Mouse (Mus musculus) kidney, postnatal 10 days (tissue): ENCODE measurements at regions not wholly inside any gene's neighbourhood (a gene's known extent, or its start where the extent isn't known, plus 50 kb on each side); places are given as distances from the start of the nearest gene placed in this dataset.

ENCODE experiments used
- DNase-seq: peaks from one replicate; pipeline ENCODE4 v3.0.0; 2021; ENCODE audit warnings: mixed read lengths

DNA sequence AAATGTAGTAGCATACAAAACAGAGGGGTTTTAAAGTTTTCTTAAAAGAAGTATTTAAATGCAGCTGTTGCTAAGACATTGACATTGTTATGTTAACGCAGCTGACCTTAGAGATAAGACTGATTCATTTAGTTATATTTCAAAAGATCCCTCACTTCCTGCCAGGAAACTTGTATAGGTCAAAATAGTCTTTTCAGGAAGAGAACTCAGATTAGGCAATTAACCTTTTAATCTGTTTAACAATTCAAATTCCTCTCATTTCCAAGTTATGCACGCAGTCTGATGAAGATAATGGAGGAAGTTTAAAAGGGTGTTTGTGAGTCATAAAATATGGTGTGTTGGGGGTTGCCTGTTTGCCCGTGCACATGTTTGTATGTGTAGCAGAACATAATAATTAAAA, 448.5 kb downstream of the Tmtc2 start:
- DNase-seq: peak; percentile 12

DNA sequence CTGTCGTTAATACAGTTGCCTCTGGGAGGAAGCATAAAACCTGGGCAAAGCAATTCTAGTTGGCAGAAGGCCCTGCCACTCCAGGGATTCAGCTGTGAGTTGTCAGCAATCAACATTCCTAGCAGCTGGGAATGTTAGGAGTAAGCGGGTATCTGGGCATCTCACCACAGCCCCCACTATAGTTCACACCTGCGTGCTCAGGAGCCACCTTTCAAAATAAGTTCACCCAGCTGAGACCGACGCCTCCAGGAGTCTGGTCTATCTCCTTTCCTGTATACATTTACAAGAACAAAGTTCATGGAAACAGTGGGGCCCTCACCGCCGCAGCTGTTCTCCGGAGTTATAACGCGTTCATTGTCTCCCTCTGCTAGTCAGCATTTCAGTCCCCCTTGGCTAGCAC, 454.0 kb downstream of the Tmtc2 start:
- no peak for DNase-seq

DNA sequence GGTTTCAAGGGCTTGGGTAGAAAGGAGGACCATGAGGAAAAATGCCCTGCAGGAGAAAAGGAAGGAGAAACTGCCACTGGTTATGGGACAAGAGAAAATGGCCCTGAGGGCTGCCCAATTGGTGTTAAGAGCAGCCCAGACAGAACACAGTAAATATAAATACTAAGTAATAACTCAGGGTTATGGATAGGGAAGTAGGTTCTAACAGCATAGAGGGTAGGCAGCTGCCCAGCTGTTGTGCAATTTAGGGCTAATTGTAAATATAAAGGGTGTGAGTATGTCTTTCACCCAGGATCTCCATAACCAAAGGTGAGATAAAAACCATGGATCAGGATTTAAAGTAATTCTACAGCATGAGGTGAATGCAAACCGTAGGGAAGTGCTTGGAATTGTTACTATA, 458.1 kb downstream of the Tmtc2 start:
- DNase-seq: no peak

DNA sequence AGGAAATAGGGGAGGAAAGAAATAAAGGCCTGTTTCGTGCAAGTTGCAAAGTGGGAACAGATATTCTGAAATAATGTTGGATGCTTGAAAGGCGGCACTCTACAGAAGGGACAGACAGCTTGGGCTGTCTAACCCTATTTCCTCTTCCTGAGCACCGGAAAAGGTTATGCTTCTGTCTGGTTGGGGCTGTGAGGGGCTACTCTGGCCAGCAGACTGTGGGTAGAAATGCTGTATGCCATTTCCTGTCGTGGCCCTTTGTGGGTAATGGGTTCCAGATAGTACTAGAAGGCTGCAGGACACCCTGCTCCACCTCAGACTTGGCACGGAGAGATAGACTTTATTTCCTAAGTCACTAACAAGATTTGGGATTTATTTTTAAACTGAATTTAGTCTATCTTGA, 459.3 kb downstream of the Tmtc2 start:
- no peak for DNase-seq

DNA sequence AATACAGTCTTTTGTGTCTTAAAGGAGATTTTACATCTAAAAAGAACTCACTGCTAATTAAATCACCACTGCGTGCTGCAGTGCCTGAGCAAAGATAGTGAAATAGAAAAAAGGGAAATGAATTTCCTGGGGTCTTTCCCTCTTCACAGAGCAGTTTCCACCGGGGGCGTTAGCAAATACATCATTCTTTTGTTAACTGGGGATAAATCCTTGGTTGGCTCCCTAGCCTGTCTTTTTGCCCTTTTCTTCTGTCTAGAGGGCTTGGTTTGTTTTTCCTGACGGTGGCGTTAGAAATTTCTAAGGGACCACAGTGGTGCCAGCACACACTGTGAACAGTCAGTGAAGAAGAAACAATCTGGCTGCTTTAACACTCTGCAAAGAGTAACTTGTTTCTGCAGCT, 464.0 kb downstream of the Tmtc2 start:
- DNase-seq: no peak

DNA sequence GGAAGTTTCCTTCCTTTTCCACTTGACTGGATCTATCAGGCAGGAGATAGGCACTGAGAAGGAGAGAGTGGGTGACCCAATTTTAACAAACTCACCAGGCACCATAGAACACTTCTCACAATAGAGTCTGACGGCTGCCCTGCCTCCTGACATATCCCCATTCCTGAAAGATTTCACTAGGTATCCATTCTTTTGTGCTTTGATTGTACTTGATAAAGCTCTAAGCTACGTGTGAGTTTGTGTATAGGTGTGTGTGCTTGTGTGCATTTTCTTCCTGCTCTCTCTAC, 477.3 kb downstream of the Tmtc2 start:
- no peak for DNase-seq

DNA sequence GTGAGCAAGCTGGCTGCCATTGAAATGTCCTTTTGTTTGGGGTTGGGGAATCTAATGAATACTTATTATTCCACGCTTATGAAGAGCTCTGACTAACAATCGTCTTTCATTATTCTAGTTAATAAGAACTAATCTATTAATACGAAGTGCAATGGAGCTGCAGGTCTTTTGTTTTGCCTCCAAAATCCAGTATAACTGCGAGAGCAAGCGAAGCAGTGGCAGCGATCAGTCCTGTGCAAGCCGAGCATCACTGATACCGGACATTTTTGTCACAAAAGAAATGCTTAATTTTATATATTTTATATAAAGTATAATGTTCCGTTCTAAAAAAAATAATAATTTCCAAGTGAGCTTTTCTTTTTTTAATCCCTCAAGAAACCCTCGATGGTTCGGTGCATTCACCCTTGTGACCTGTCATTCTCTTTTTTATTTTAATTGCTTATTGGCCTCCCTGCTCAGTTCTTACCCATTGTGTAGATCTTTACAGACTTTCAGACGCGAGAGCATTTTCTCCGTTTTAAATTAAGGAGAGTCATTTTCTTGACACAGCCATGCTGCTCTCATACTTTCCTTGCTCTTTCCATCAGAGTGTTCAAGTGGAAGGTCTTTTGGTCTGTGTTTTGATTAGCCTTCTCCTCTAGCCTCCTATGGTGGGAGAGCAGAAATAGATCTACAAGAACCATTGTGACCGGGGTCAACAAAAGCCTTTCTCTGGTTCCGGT, 477.8 kb downstream of the Tmtc2 start:
- no peak for DNase-seq

DNA sequence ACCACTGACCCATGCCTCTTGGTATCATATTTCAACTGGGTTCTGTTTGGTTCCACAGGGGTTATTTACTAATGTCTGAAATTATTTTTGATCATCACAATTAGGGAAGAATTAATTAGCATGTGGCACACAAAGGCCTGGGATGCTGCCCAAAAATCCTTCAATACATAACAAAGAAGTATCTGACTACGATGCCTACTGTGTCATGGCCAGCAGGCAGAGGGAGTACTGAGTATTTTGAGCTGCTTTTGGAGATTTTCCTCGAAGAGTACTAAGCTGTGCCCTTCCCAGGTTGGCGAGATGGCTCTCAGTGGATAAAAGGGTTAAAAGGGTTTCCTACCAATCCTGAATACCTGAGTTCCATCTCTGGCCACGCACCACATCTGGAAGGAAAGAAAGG, 478.5 kb downstream of the Tmtc2 start:
- DNase-seq: no peak

DNA sequence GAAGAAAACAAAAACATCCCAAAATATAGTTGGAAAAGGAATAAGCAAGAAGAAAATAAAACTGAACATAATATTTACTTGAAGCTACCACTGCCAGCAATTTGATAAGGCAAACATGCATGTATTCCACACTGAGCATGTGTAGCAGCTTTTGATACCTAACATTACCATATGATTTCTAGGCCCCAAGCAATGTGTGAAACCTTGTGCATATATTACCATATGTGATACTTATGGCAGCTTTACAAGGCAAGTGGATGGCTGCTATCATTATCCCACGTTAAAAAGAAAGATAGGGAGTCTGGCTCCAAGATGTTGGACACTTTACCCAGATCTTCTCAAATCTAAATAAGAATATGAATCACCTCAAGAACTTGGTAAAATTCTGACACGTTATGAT, 497.4 kb downstream of the Tmtc2 start:
- DNase-seq: no peak

DNA sequence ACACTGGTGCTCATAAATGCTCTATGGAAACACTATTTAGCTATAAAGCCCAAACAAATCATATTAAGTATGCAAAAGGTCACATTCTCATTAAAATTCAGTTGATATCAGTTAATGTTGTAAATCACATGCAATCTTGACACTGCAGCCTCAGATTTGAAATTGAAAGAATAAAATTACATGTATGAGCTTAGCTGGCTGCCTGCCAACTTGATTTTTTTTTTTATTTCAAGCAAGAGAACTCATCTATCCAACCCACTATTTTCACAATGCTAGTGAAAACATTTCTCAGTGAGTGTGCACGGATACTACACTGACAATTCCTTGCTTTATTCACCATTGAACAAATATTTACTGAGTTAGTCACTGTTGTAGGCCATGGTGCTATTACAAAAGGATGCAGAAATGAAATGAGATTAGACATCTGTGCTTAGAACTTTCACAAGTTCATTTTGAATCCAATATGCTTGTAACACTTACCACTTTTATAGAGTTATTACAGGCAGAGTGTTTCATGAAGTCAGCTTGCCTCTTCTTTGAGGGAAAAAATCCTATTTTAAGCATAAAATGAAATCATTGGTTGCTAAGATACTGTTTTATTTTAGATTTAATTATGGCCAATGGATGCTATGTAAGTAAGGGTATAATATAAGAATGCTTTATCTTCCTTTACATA, 539.4 kb downstream of the Tmtc2 start:
- DNase-seq: no peak

DNA sequence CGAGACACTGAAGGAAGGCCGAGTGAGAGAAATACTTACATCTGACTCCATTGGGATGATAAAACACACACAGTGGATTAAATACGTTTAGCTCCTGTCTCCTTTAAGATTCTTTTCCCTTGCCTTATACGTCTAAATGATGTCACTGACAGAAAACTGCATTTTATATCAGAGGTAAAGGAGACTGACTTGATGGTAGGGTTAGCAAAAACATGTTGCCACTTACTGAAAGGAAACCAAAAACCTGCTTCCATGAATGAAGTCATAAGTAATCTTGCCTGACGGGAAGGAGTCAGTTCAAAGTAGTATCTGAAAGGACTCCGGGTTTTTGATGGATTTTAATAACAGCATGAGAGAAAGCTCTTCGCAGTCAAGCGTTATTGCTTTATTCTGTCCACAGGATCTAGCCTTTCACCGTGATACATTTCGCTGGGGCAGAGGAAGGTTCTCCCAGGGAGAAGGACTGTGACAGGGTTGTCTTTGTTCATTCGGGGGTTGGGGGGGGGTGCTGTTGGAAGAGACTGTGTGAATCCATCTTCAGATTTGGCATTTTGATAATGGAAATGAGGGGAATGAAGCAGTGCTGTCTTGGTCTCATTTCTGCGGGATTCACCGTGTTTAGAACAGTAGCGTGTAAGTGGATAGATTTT, 553.7 kb downstream of the Tmtc2 start:
- no peak for DNase-seq

DNA sequence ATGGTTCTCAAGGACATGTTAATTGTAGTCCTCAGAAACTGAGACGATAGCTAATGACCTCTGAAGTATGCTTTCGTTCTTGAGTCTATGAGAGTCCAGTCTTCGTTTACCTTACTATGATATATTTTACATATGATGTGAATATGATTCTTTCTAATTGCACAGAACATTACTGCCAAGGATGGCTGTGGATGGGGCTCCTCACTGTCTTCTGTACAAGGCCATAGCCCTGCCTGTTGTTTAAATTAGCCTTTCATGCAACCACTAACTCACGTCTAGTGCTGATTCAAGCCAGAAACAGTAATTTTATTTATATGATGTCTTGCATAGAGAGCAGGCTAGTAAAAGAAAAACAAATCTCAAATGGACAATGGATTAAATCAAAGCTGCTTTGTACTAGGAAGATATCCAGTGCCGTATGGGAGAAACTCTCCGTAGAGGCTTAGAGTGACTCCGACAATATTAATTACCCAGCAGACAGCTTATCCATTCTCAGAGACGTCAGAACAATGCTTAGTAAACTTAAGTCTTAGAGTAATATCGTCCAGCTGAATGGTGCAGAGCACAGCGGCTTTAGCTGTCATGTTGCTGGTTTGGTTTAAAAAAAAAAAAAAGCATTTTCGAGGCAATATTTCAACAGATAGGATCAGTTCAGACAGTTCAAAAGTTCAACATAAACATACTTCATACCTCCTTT, 554.3 kb downstream of the Tmtc2 start:
- DNase-seq: no peak
